Mouse (Mus musculus): ENCODE measurements around the gene Mgea5.

The Mgea5 gene

DNA sequence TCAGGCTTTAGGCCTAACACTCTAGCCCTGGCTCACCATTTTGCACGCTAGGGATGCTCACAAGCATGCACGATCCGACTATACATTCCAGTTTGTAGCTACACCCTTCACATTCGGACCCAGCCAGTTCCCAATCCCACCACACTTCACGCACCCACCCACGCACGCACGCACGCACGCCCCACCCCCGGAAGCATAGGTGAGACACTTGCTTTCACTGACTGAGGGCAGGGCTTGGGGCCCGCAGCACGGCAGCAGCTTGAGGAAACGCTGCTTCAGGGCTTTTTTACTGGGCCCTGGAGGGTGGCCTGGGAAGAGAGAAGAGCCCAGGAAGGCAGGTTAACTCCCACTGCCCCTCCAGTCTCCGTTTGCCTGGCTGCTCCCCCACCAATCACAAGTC, 13.2 kb upstream of the Mgea5 start:
- no peak for DNase-seq (ENCODE audit: extremely low read depth, insufficient read length, low spot score)

- DNase-seq (ENCODE audit: extremely low read depth, insufficient read length, low spot score) = no peak
Measured at GRCm38 (mm10) chr19:45796061-45796556, 12.5 kb upstream of the Mgea5 start.

DNA sequence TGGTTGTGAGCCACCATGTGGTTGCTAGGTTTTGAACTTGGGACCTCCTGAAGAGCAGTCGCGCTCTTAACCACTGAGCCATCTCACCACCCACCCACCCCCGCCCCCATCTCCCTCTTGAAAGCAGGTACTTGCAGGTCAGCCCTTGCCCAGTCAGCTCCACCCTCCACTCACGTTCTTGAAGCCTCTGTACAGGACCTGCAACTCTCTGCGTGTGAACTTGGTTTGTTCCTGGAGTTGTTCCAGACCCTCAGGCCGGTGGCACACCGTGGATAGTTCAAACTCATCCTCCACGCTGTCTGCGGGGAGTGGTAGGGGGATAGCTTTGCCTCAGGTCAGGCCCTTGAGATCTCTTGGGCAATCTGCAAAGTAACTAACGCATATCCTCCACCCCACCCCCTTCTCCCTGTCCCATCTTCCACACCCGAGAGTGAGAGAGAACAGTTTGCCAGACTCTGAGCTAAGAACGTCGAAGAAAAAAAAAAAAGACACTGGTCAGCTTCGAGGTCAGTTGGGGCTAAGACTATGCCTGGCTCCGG, 11.8 kb upstream of the Mgea5 start:
- DNase-seq (ENCODE audit: extremely low read depth, insufficient read length, low spot score) = no peak

- no peak for DNase-seq (ENCODE audit: extremely low read depth, insufficient read length, low spot score)
Measured at GRCm38 (mm10) chr19:45794718-45795117, 11.1 kb upstream of the Mgea5 start.

DNA sequence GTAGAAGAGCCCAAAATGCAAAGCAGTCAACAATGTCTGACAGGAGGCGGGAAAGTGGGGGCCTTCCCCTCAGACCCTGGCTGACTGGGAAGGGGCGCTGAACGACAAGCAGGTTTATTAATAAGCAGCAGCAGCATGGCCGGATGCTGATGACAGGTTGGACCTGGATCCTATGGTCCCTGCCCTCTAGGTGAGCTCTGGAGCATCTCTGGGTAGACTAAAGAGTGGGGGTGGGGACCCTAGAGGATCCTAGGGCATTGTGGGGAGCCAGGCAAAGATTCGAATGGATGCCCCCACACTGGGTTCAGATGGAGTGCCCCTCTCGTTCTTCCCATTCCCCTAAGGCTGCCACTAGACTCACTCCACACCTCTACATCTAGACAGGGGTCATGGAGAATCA, 8.8 kb upstream of the Mgea5 start:
- DNase-seq (ENCODE audit: extremely low read depth, insufficient read length, low spot score) = no peak

DNA sequence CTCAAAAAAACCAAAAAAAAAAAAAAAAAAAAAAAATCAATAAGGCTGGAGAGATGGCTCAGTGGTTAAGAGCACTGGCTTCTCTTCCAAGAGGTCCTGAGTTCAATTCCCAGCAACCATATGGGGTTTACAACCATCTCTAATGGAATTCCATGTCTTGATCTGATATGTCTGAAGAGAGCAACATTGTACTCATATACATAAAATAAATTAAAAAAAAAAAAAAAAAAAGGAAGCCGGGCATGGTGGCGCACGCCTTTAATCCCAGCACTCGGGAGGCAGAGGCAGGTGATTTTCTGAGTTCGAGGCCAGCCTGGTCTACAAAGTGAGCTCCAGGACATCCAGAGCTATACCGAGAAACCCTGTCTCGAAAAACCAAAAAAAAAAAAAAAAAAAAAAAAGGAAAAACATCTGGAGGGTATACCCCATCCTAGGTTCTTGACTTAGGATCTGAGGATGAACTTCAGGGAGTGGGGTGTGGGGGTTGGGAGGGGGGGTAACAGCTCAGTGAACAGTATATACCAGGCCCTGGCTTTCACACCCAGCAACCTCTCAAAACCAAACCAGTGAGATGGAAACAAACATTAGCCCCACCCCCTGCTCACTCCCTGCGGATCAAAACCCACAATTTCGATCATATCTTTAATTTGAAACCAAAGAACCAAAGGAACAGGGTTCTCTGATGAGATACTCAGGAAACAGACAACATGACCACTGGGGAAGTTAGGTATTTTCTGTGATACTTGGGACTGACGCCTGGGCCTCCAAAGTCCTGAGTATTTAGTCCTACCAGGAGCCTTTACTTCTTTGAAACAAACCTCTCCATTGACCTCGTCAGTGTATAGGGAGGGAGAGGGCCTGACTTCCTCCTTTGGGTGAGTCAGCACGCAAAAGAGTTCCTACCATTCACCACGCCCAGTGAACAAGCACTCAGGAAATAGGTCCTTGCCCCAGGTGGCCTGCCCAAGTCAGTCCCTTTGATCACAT, 6.5 kb upstream of the Mgea5 start:
- DNase-seq (ENCODE audit: extremely low read depth, insufficient read length, low spot score) = peak; percentile 48

DNA sequence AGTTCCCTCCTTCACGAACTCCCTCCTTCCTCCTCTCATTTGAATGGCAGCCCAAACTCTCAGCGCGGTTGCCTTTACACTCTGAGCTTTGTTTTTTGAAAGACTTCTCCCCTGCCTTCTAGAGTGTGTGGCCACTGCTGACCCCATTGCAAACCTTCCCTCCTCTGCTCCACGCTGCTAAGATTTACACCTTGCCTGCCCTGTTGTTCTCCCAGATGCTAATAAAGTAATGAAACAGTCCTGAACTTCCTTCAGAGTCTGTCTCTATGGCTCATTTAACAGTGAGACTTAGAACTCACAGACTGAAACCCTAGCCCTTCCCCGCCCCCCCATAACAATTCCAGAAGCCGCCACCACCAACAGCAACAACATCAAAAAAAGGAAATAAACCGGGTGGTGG, 5.7 kb upstream of the Mgea5 start:
- no peak for DNase-seq (ENCODE audit: extremely low read depth, insufficient read length, low spot score)

- DNase-seq (ENCODE audit: extremely low read depth, insufficient read length, low spot score) = no peak
Measured at GRCm38 (mm10) chr19:45788337-45788736, 4.7 kb upstream of the Mgea5 start.

DNA sequence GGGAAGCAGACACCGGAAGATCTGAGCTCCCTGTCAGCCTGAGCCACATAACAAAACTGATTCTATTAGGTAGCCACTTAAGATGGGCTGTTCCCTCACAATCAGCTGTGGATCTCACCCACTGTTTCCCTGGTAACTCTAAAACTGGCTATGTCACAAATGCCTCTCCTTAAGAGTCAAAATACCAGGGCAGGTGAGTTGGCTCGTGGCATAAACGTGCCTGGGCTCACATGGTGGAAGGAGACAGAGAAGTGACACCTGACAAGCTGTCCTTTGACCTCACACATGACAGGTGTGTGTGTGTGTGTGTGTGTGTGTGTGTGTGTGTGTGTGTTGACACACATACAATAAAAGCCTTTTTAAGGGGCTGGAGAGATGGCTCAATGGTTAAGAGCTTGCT, 3.8 kb upstream of the Mgea5 start:
- DNase-seq (ENCODE audit: extremely low read depth, insufficient read length, low spot score) = no peak

- no peak for DNase-seq (ENCODE audit: extremely low read depth, insufficient read length, low spot score)
Measured at GRCm38 (mm10) chr19:45785470-45785869, 1.8 kb upstream of the Mgea5 start.

DNA sequence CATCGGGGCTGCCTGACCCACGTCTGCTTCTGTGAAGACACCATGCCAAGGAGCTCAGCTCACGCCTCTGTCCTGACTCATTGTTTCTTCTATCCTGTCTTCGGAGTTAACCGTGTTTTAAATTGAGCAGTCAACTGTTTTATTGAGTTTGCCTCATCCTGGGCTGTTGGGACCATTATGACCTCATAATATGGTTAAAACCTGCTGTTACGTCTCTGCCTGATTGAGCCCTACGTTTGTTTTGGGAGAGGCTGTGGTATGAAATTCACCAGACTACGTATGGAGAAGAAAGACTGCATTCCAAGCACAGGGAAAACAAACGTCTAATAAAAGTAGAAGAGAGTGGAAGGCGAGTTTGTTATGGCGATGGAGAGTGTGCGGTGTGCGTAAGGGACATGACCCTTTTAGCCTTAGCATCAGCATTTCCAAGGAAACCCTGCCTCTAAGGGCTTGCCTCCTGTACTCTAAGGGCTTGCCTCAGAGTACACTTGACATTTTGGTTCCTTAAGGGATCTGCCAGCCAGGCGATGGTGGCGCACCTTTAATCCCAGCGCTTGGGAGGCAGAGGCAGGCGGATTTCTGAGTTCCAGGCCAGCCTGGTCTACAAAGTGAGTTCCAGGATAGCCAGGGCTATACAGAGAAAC, 418 bp upstream of the Mgea5 start:
- no peak for DNase-seq (ENCODE audit: extremely low read depth, insufficient read length, low spot score)

DNA sequence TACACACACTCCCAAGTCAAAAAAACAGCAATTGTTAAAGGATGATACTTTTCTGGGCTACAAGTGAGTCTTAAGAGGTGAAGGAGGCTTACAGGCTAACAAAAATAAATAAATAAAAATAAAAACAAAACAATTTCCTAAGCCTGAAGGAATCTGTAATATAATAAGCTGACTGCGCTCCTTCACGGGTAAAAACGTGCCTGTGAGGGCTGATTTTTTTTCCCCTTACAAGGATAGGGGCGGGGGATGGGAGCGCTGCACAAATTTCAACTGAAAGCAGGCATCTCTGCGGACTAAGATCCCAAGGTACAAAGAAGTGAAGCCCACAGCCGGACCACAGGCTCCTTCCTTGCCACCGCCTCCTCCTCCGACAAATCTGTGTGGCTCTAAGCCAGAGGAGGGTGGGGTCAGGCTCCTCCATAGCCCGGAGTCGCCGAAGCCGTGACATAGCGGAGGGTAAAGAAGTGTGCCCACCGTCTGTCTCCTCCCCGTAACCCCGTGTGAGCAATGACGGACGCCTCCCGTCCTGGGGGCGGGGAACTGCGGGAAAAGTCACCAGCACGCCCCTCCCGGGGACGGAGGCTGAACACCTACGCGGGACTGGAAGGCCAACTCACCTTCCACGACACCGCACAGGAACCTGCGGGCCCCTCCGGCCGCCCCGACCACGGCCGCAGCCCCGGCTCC, 1.2 kb downstream of the Mgea5 start:
- peak; percentile 84 for DNase-seq (ENCODE audit: extremely low read depth, insufficient read length, low spot score)

DNA sequence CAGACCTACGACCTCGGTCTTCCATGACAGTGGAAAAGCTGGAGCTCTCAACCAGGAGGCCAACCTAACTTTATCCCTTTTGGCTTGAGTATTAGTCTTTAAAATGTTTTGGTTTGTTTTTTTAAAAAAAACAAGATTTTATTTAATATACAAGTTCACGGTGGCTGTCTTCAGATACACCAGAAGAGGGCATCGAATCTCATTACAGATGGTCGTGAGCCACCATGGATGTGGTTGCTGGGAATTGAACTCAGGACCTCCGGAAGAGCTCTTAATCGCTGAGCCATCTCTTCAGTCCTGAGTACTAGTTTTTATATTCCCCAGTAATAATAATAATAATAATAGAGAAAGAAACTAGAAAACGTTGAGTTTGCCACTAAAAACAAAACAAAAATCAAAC, 2.0 kb downstream of the Mgea5 start:
- no peak for DNase-seq (ENCODE audit: extremely low read depth, insufficient read length, low spot score)

GRCm38 (mm10) chr19:45780350-45780915, 3.2 kb downstream of the Mgea5 start:
- DNase-seq (ENCODE audit: extremely low read depth, insufficient read length, low spot score) = no peak

GRCm38 (mm10) chr19:45775486-45775885, 8.2 kb downstream of the Mgea5 start:
- DNase-seq (ENCODE audit: extremely low read depth, insufficient read length, low spot score) = no peak

GRCm38 (mm10) chr19:45771501-45771900, 12.1 kb downstream of the Mgea5 start:
- no peak for DNase-seq (ENCODE audit: extremely low read depth, insufficient read length, low spot score)

DNA sequence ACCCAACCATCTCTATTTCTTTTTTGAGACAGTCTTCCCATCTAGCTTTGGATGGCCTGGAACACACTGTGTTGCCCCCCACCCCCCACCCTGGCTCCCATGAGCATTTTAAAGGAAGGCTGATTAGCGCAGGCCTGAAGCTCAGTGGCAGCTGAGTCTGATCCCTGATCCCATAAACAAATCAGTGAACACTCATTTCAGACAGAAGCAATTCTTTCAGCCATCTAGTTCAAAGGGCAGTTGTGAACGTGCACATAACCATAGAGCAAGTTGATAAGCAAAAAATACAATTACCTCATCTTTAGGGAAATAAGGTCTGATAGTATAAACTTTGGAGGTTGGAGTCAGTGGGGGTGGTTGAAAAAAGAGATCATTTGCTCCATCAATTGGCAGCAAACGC, 22.8 kb downstream of the Mgea5 start:
- no peak for DNase-seq (ENCODE audit: extremely low read depth, insufficient read length, low spot score)

GRCm38 (mm10) chr19:45758671-45759070, 25.0 kb downstream of the Mgea5 start:
- DNase-seq (ENCODE audit: extremely low read depth, insufficient read length, low spot score) = no peak

GRCm38 (mm10) chr19:45753551-45753950, 30.1 kb downstream of the Mgea5 start:
- no peak for DNase-seq (ENCODE audit: extremely low read depth, insufficient read length, low spot score)

- no peak for DNase-seq (ENCODE audit: extremely low read depth, insufficient read length, low spot score)
Measured at GRCm38 (mm10) chr19:45751881-45752280, 31.8 kb downstream of the Mgea5 start.
